Mouse (Mus musculus) intestine, embryonic 15.5 days (tissue): ENCODE measurements at regions not wholly inside any gene's neighbourhood (a gene's known extent, or its start where the extent isn't known, plus 50 kb on each side); places are given as distances from the start of the nearest gene placed in this dataset.

Experiments
- ATAC-seq: fragments of 200-750 bp; cut with Nextera tagmentation; 2 replicates; pipeline ENCODE4 v1.8.0; 2017; ENCODE audit warnings: moderate TSS enrichment, moderate library complexity
- H3K27ac ChIP-seq: fragments of 300-500 bp; sonication (generic); 2 replicates; pipeline ENCODE4 v1.5.1; 2015; ENCODE audit warnings: mild to moderate bottlenecking, inconsistent platforms
- H3K27me3 ChIP-seq: fragments of 300-500 bp; sonication (generic); replicated peaks from 2 replicates; pipeline ENCODE4 v1.6.1; 2015; ENCODE audit warnings: inconsistent platforms
- H3K36me3 ChIP-seq: fragments of 300-500 bp; sonication (generic); 2 replicates; pipeline ENCODE4 v1.6.1; 2015; ENCODE audit warnings: inconsistent platforms
- H3K4me1 ChIP-seq: fragments of 300-500 bp; sonication (generic); replicated peaks from 2 replicates; pipeline ENCODE4 v1.6.1; 2015; ENCODE audit warnings: inconsistent platforms
- H3K4me2 ChIP-seq: fragments of 300-500 bp; sonication (generic); replicated peaks from 2 replicates; pipeline ENCODE4 v1.6.1; 2015; ENCODE audit warnings: mild to moderate bottlenecking, inconsistent platforms
- H3K4me3 ChIP-seq: fragments of 300-500 bp; sonication (generic); replicated peaks from 2 replicates; pipeline ENCODE4 v1.5.1; 2015; ENCODE audit warnings: inconsistent platforms
- H3K9ac ChIP-seq: fragments of 300-500 bp; sonication (generic); 2 replicates; pipeline ENCODE4 v1.6.1; 2015; ENCODE audit warnings: inconsistent platforms
- H3K9me3 ChIP-seq: fragments of 300-500 bp; sonication (generic); 2 replicates; pipeline ENCODE4 v1.6.1; 2016; ENCODE audit warnings: inconsistent platforms
- WGBS: fragments of 180-500 bp; shearing (Covaris S2); methylation state at CpG from one replicate; pipeline ENCODE4 v1.1.7; 2015; 5-methylcytosine and 5-hydroxymethylcytosine counted together

- WGBS: 82% methylated on average over 3 of the region's 3 CpGs
Observed at GRCm38 (mm10) chr9:25374161-25374560, 107.2 kb upstream of the Eepd1 start.

GRCm38 (mm10) chr9:25376209-25376608 is 105.1 kb upstream of the Eepd1 start:
- H3K4me1 ChIP-seq: no peaks in the 10 kb centered on the region
- no peak for ATAC-seq
- WGBS: 19% methylated on average over 1 of the region's 1 CpGs
- no peak overlapping the region for H3K4me3 ChIP-seq
- no peaks in the 10 kb centered on the region for H3K9me3 ChIP-seq
- no peak overlapping the region for H3K27ac ChIP-seq
- no peak overlapping the region for H3K9ac ChIP-seq
- H3K27me3 ChIP-seq: no peaks in the 10 kb centered on the region
- no peaks in the 10 kb centered on the region for H3K36me3 ChIP-seq
- H3K4me2 ChIP-seq: no peak overlapping the region

More at GRCm38 (mm10) chr9:25374161-25374560, 107.2 kb upstream of the Eepd1 start:
- Histone ChIP-seq H3K27ac (no peak overlapping the region), H3K4me3 (no peak overlapping the region), H3K27me3 (no peaks in the 10 kb centered on the region), H3K4me2 (no peak overlapping the region), H3K9me3 (no peaks in the 10 kb centered on the region), H3K9ac (no peak overlapping the region), H3K36me3 (no peaks in the 10 kb centered on the region), H3K4me1 (no peaks in the 10 kb centered on the region)
- ATAC-seq: no peak

- no peak overlapping the region for H3K4me3 ChIP-seq
- no peaks in the 10 kb centered on the region for H3K9me3 ChIP-seq
- ATAC-seq: no peak
- H3K4me1 ChIP-seq: no peaks in the 10 kb centered on the region
- 47% methylated on average over 12 of the region's 12 CpGs for WGBS
- H3K4me2 ChIP-seq: no peak overlapping the region
- H3K36me3 ChIP-seq: no peaks in the 10 kb centered on the region
- H3K27ac ChIP-seq: no peak overlapping the region
- H3K27me3 ChIP-seq: no peaks in the 10 kb centered on the region
- no peak overlapping the region for H3K9ac ChIP-seq
Observed at GRCm38 (mm10) chr9:25377771-25378747, 103.3 kb upstream of the Eepd1 start.

GRCm38 (mm10) chr9:25385333-25385732 is 96.0 kb upstream of the Eepd1 start:
- no peak overlapping the region for H3K4me3 ChIP-seq
- no peaks in the 10 kb centered on the region for H3K36me3 ChIP-seq
- ATAC-seq: no peak
- no peaks in the 10 kb centered on the region for H3K4me1 ChIP-seq
- no peak overlapping the region for H3K27ac ChIP-seq
- H3K4me2 ChIP-seq: no peak overlapping the region
- H3K9me3 ChIP-seq: no peaks in the 10 kb centered on the region
- no peak overlapping the region for H3K9ac ChIP-seq
- no peaks in the 10 kb centered on the region for H3K27me3 ChIP-seq

- Histone ChIP-seq H3K9me3 (no peaks in the 10 kb centered on the region), H3K36me3 (no peaks in the 10 kb centered on the region), H3K4me3 (no peak overlapping the region), H3K27ac (no peak overlapping the region), H3K4me1 (no peaks in the 10 kb centered on the region), H3K27me3 (no peaks in the 10 kb centered on the region), H3K9ac (no peak overlapping the region), H3K4me2 (no peak overlapping the region)
- WGBS: 67% methylated on average over 4 of the region's 4 CpGs
- ATAC-seq: no peak
Observed at GRCm38 (mm10) chr9:25387876-25388650, 93.3 kb upstream of the Eepd1 start.

GRCm38 (mm10) chr9:25389351-25389750 is 92.0 kb upstream of the Eepd1 start:
- Histone ChIP-seq H3K36me3 (no peaks in the 10 kb centered on the region), H3K9ac (no peak overlapping the region), H3K4me3 (no peak overlapping the region), H3K27ac (no peak overlapping the region), H3K4me2 (no peak overlapping the region), H3K27me3 (no peaks in the 10 kb centered on the region), H3K4me1 (no peaks in the 10 kb centered on the region), H3K9me3 (no peaks in the 10 kb centered on the region)
- WGBS: 81% methylated on average over 3 of the region's 3 CpGs
- ATAC-seq: no peak

GRCm38 (mm10) chr9:25400647-25401335 is 80.6 kb upstream of the Eepd1 start:
- Histone ChIP-seq H3K27ac (no peak overlapping the region), H3K4me2 (peak overlapping the region; percentile 14; the same call in 1 of the 2 replicates), H3K4me1 (no peaks in the 10 kb centered on the region), H3K4me3 (no peak overlapping the region), H3K27me3 (no peaks in the 10 kb centered on the region), H3K36me3 (no peaks in the 10 kb centered on the region), H3K9me3 (no peaks in the 10 kb centered on the region), H3K9ac (no peak overlapping the region)
- WGBS: 36% methylated on average over 9 of the region's 9 CpGs
- ATAC-seq: peak; percentile 94

GRCm38 (mm10) chr9:25405848-25406247 is 75.5 kb upstream of the Eepd1 start:
- Histone ChIP-seq H3K4me3 (no peak overlapping the region), H3K27ac (no peak overlapping the region), H3K4me2 (no peak overlapping the region), H3K9ac (no peak overlapping the region), H3K36me3 (no peaks in the 10 kb centered on the region), H3K9me3 (no peaks in the 10 kb centered on the region), H3K27me3 (no peaks in the 10 kb centered on the region), H3K4me1 (no peaks in the 10 kb centered on the region)
- ATAC-seq: no peak
- WGBS: 57% methylated on average over 4 of the region's 4 CpGs

GRCm38 (mm10) chr9:25408518-25408917 is 72.8 kb upstream of the Eepd1 start:
- no peak overlapping the region for H3K4me2 ChIP-seq

GRCm38 (mm10) chr9:25409729-25410128 is 71.6 kb upstream of the Eepd1 start:
- WGBS: 71% methylated on average over 5 of the region's 5 CpGs
- Histone ChIP-seq H3K36me3 (no peaks in the 10 kb centered on the region), H3K4me1 (no peaks in the 10 kb centered on the region), H3K4me2 (no peak overlapping the region), H3K27ac (no peak overlapping the region), H3K9ac (no peak overlapping the region), H3K4me3 (no peak overlapping the region), H3K27me3 (no peaks in the 10 kb centered on the region), H3K9me3 (no peaks in the 10 kb centered on the region)
- ATAC-seq: no peak

More at GRCm38 (mm10) chr9:25408518-25408917, 72.8 kb upstream of the Eepd1 start:
- Histone ChIP-seq H3K9ac (no peak overlapping the region), H3K4me1 (no peaks in the 10 kb centered on the region), H3K27ac (no peak overlapping the region), H3K4me3 (no peak overlapping the region), H3K36me3 (no peaks in the 10 kb centered on the region), H3K27me3 (no peaks in the 10 kb centered on the region), H3K9me3 (no peaks in the 10 kb centered on the region)
- ATAC-seq: no peak
- WGBS: 91% methylated on average over 3 of the region's 3 CpGs

- no peak for ATAC-seq
- Histone ChIP-seq H3K27me3 (no peaks in the 10 kb centered on the region), H3K4me2 (no peak overlapping the region), H3K4me3 (no peak overlapping the region), H3K27ac (no peak overlapping the region), H3K9me3 (no peaks in the 10 kb centered on the region), H3K36me3 (no peaks in the 10 kb centered on the region), H3K9ac (no peak overlapping the region), H3K4me1 (no peaks in the 10 kb centered on the region)
- whole genome bisulfite sequencing: 75% methylated on average over 3 of the region's 3 CpGs
Observed at GRCm38 (mm10) chr9:25413873-25414272, 67.5 kb upstream of the Eepd1 start.

- 63% methylated on average over 2 of the region's 2 CpGs for WGBS
- Histone ChIP-seq H3K4me2 (no peak overlapping the region), H3K36me3 (no peaks in the 10 kb centered on the region)
Observed at GRCm38 (mm10) chr9:25414315-25414714, 67.0 kb upstream of the Eepd1 start.

More at GRCm38 (mm10) chr9:25414315-25414714, 67.0 kb upstream of the Eepd1 start:
- Histone ChIP-seq H3K27ac (no peak overlapping the region), H3K9ac (no peak overlapping the region), H3K27me3 (no peaks in the 10 kb centered on the region), H3K4me3 (no peak overlapping the region), H3K4me1 (no peaks in the 10 kb centered on the region), H3K9me3 (no peaks in the 10 kb centered on the region)
- no peak for ATAC-seq
